Mouse (Mus musculus): ENCODE data around the gene Plin4.

GRCm38 (mm10) chr17:56109219-56110051 is at the start of gene Plin4:
- TF ChIP-seq CEBPB (IDR thresholded peaks at IDR 0.05; ENCODE audit: insufficient read depth, poor library complexity, severe bottlenecking) (no peak), MAX (IDR thresholded peaks at IDR 0.05; ENCODE audit: low read depth) (no peak), USF1 (IDR thresholded peaks at IDR 0.05; ENCODE audit: low read depth) (no peak), POLR2A (IDR thresholded peaks at IDR 0.05; ENCODE audit: insufficient read length, low read depth) (no peak), E2F4 (IDR thresholded peaks at IDR 0.05; ENCODE audit: insufficient read depth) (no peak), POLR2AphosphoS2 (IDR thresholded peaks at IDR 0.05; ENCODE audit: insufficient read length, low read depth) (no peak), TCF3 (IDR thresholded peaks at IDR 0.05; ENCODE audit: insufficient read length, low read depth) (no peak)

Data from myocyte (in vitro differentiated cells).